Mouse (Mus musculus) lung, embryonic 14.5 days (tissue): ENCODE measurements around the gene Serinc3. TPM values are rescaled to one million over a fixed set of nuclear protein-coding genes. Genes with fewer than 3 reads are reported as not detected.

Experiments
- ATAC-seq: fragments of 200-750 bp; cut with Nextera tagmentation; 2 replicates; pipeline ENCODE4 v1.8.0; 2017; ENCODE audit warnings: mild to moderate bottlenecking, moderate TSS enrichment, moderate library complexity; ENCODE audit not compliant: insufficient read depth
- DNase-seq: peaks from one replicate; pipeline ENCODE4 v3.0.0-alpha.2; 2015
- H3K27ac ChIP-seq: fragments of 300-500 bp; sonication (generic); 2 replicates; pipeline ENCODE4 v1.5.1; 2014; ENCODE audit warnings: low read depth, mild to moderate bottlenecking, moderate library complexity
- H3K27me3 ChIP-seq: fragments of 300-500 bp; sonication (generic); 2 replicates; pipeline ENCODE4 v1.6.1; 2014; ENCODE audit warnings: low read length, control low read depth; ENCODE audit not compliant: insufficient read depth
- H3K36me3 ChIP-seq: fragments of 300-500 bp; sonication (generic); 2 replicates; pipeline ENCODE4 v1.6.1; 2014; ENCODE audit warnings: control low read depth; ENCODE audit not compliant: insufficient read depth
- H3K4me1 ChIP-seq: fragments of 300-500 bp; sonication (generic); 2 replicates; pipeline ENCODE4 v1.6.1; 2014; ENCODE audit warnings: antibody characterized with exemption, control low read depth; ENCODE audit not compliant: insufficient read depth
- H3K4me2 ChIP-seq: fragments of 300-500 bp; sonication (generic); 2 replicates; pipeline ENCODE4 v1.6.1; 2014; ENCODE audit warnings: mild to moderate bottlenecking
- H3K4me3 ChIP-seq: fragments of 300-500 bp; sonication (generic); 2 replicates; pipeline ENCODE4 v1.5.1; 2014; ENCODE audit warnings: low read depth, low read length
- H3K9ac ChIP-seq: fragments of 300-500 bp; sonication (generic); 2 replicates; pipeline ENCODE4 v1.6.1; 2014
- H3K9me3 ChIP-seq: fragments of 300-500 bp; sonication (generic); 2 replicates; pipeline ENCODE4 v1.6.1; 2016; ENCODE audit warnings: low read depth, low read length, control low read depth
- CTCF ChIP-seq: IDR thresholded peaks from 2 replicates; pipeline ENCODE4 v1.5.1; 2016; ENCODE audit warnings: antibody characterized with exemption, low read depth
- WGBS: fragments of 180-500 bp; shearing (Covaris S2); extraction: QIAGEN DNeasy Blood & Tissue Kit; methylation state at CpG from one replicate; pipeline ENCODE4 v1.1.7; 2014; 5-methylcytosine and 5-hydroxymethylcytosine counted together
- polyA plus RNA-seq: library from polyadenylated mRNA; unstranded; fragments of >200 nt; fragmentation: Nextera tagmentation; extraction: Ambion mirVana; gene quantifications from 2 replicates; pipeline ENCODE4 v1.2.1, GENCODE M21; 2014

The Serinc3 gene
- polyA plus RNA-seq, 1 experiment from 2014 or later: 56.2 TPM

GRCm38 (mm10) chr2:163662076-163662475, 17.1 kb upstream of the Serinc3 start:
- no peaks in the 10 kb centered on the region for H3K27me3 ChIP-seq
- H3K9me3 ChIP-seq: no peaks in the 10 kb centered on the region
- DNase-seq (no peak), ATAC-seq (no peak)
- H3K4me1 ChIP-seq: no peaks in the 10 kb centered on the region
- 93% methylated on average over 5 of the region's 5 CpGs for WGBS
- TF ChIP-seq CTCF: no peak
- H3K4me2 ChIP-seq: no peak overlapping the region
- 0 out of 2 replicates have a peak, but pooled peaks cover 6% of the 10 kb centered on the region for H3K36me3 ChIP-seq
- H3K9ac ChIP-seq: no peak overlapping the region
- H3K4me3 ChIP-seq: no peak overlapping the region
- H3K27ac ChIP-seq: no peak overlapping the region

- 56% methylated on average over 6 of the region's 6 CpGs for WGBS
- H3K27me3 ChIP-seq: no peaks in the 10 kb centered on the region
- H3K36me3 ChIP-seq: 0 out of 2 replicates have a peak, but pooled peaks cover 6% of the 10 kb centered on the region
- no peak overlapping the region for H3K9ac ChIP-seq
- H3K4me3 ChIP-seq: no peak overlapping the region
- H3K4me1 ChIP-seq: no peaks in the 10 kb centered on the region
- H3K4me2 ChIP-seq: no peak overlapping the region
- no peak for DNase-seq
- TF ChIP-seq CTCF: no peak
- no peak overlapping the region for H3K27ac ChIP-seq
- no peak for ATAC-seq
- no peaks in the 10 kb centered on the region for H3K9me3 ChIP-seq
These were observed 16.5 kb upstream of the Serinc3 start for GRCm38 (mm10) chr2:163661371-163661850.

- Histone ChIP-seq H3K4me3 (no peak overlapping the region), H3K9me3 (no peaks in the 10 kb centered on the region), H3K4me2 (0 out of 2 replicates have a peak overlapping the region, but pooled peaks have one; percentile 10), H3K27me3 (no peaks in the 10 kb centered on the region), H3K36me3 (0 out of 2 replicates have a peak, but pooled peaks cover 6% of the 10 kb centered on the region), H3K27ac (no peak overlapping the region), H3K4me1 (no peaks in the 10 kb centered on the region), H3K9ac (no peak overlapping the region)
- 75% methylated on average over 5 of the region's 5 CpGs for WGBS
- no peak for TF ChIP-seq CTCF
- no peak for ATAC-seq
- DNase-seq: no peak
These were observed 15.3 kb upstream of the Serinc3 start for GRCm38 (mm10) chr2:163660103-163660701.

DNA sequence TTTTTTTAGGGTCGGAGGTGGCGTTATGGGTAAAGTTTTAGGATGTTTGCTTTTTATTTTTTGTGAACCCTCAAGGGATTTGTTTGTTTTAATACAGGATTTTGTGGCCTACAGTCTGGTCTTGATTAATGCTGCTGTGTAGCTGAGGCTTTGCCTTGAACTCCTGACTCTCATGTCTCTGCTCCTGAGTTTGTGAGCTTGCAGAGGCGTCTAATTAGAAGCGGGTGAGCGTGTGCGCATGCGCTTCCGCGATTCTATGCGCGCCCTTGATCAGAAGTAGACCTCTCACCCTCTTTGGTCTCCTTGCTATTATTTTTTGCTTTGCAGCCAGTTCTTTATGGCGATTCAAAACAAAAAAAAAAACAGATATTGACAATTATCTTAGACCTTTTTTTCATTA, 14.5 kb upstream of the Serinc3 start:
- no peak overlapping the region for H3K27ac ChIP-seq
- 70% methylated on average over 12 of the region's 12 CpGs for WGBS

DNA sequence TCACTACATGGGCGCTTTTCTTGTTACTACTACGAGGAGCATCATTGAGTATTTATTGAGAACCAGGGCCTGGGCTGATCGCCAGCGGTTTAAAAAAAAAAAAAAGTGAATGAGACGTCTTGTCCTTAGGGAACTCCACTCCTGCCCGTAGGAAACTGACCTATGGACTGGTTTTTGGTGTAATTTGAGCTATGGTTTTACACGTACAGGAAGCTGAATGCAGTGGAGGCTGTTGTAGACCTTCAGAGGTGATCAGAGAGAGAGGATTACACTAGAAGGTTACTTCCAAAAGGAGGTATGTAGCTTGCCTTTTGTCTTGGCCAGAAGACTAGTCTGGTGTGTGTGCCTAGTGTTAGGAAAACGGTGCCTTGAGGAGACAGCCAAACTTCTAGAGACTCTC, 14.0 kb upstream of the Serinc3 start:
- TF ChIP-seq CTCF: no peak
- under 1% methylated on average over 8 of the region's 8 CpGs for WGBS
- Histone ChIP-seq H3K4me3 (peak overlapping the region; percentile 75), H3K27me3 (no peaks in the 10 kb centered on the region), H3K9ac (peak overlapping the region; percentile 79), H3K9me3 (no peaks in the 10 kb centered on the region), H3K36me3 (0 out of 2 replicates have a peak, but pooled peaks cover 6% of the 10 kb centered on the region), H3K4me1 (no peaks in the 10 kb centered on the region), H3K4me2 (peak overlapping the region; percentile 70), H3K27ac (peak overlapping the region; percentile 78)
- ATAC-seq (peak; percentile 21; the same call in 1 of the 2 replicates), DNase-seq (peak; percentile 73)

More for the DNA sequence above, 14.5 kb upstream of the Serinc3 start:
- H3K9ac ChIP-seq: peak overlapping the region; percentile 79; the same call in 1 of the 2 replicates
- no peaks in the 10 kb centered on the region for H3K27me3 ChIP-seq
- H3K36me3 ChIP-seq: 0 out of 2 replicates have a peak, but pooled peaks cover 6% of the 10 kb centered on the region
- no peaks in the 10 kb centered on the region for H3K4me1 ChIP-seq
- peak overlapping the region; percentile 75 for H3K4me3 ChIP-seq
- DNase-seq (no peak), ATAC-seq (no peak)
- peak overlapping the region; percentile 70 for H3K4me2 ChIP-seq
- TF ChIP-seq CTCF: no peak
- no peaks in the 10 kb centered on the region for H3K9me3 ChIP-seq

- Histone ChIP-seq H3K4me1 (no peaks in the 10 kb centered on the region), H3K36me3 (0 out of 2 replicates have a peak, but pooled peaks cover 6% of the 10 kb centered on the region), H3K9me3 (no peaks in the 10 kb centered on the region), H3K27me3 (no peaks in the 10 kb centered on the region), H3K9ac (peak within 1 kb of the TSS; percentile 79), H3K4me3 (peak within 1 kb of the TSS; percentile 75), H3K27ac (peak within 1 kb of the TSS; percentile 78), H3K4me2 (peak within 1 kb of the TSS; percentile 70)
- ATAC-seq (peak; percentile 92), DNase-seq (peak; percentile 95)
- under 1% methylated on average over 71 of the region's 71 CpGs for WGBS
- TF ChIP-seq CTCF: no peak
These were observed 13.3 kb upstream of the Serinc3 start, which contains the start of gene Pkig for GRCm38 (mm10) chr2:163657975-163658886. Gene Pkig (plus strand): TSS chr2:163658386.
